Mouse (Mus musculus) testis, adult 2 months (tissue): ENCODE measurements around the gene Pqlc2.

ENCODE experiments used
- CTCF ChIP-seq: fragments of 200-500 bp; IDR thresholded peaks from 2 replicates; pipeline ENCODE4 v1.5.1; 2012; ENCODE audit warnings: low read depth, mild to moderate bottlenecking, inconsistent platforms, low read length, moderate library complexity; ENCODE audit not compliant: control insufficient read depth, insufficient read depth, insufficient replicate concordance
- POLR2A ChIP-seq: fragments of 200-500 bp; IDR thresholded peaks from 2 replicates; pipeline ENCODE4 v1.6.1; 2012; ENCODE audit warnings: low read depth, mild to moderate bottlenecking, inconsistent platforms, low read length, moderate library complexity; ENCODE audit not compliant: control insufficient read depth

- TF ChIP-seq CTCF (no peak), POLR2A (no peak)
Measured at GRCm38 (mm10) chr4:139244766-139245165, 65.7 kb downstream of the Pqlc2 start.
